Mouse (Mus musculus) heart, adult 18-20 months (tissue): ENCODE measurements around the gene Zfp688. TPM values are rescaled to one million over a fixed set of nuclear protein-coding genes. Genes with fewer than 3 reads are reported as not detected.
"Not testable (repeated sequence)": the region's sequence is repeated elsewhere in the genome, so short reads cannot be mapped to it uniquely, and the experiment has no call there.

Experiments used
- DNase-seq, 2 experiments: peaks; one replicate each; pipeline ENCODE4 v3.0.0; 2021 to 2022; ENCODE audit warnings: mixed read lengths in 1 of 2
- total RNA-seq, 2 experiments: library from RNA; stranded (reverse); gene quantifications; 2 replicates each; pipeline ENCODE4 v1.2.3; 2021

Zfp688 gene
- total RNA-seq, 2 experiments from 2014 or later = 1.7 to 2.4 TPM

- no peak for DNase-seq
Measured at GRCm38 (mm10) chr7:127411418-127411817, 10.4 kb downstream of the Zfp688 start.

GRCm38 (mm10) chr7:127406002-127406987, 15.6 kb downstream of the Zfp688 start, which contains the start of gene Zfp764:
Gene Zfp764, minus strand, starts transcription at chr7:127406822.
- DNase-seq = peak; percentile 91 to 95

GRCm38 (mm10) chr7:127404101-127404500, 17.8 kb downstream of the Zfp688 start:
- DNase-seq = not testable (repeated sequence)

GRCm38 (mm10) chr7:127402980-127403379, 18.9 kb downstream of the Zfp688 start:
- DNase-seq = no peak

GRCm38 (mm10) chr7:127400355-127400754, 21.5 kb downstream of the Zfp688 start:
- DNase-seq = no peak

- no peak for DNase-seq
Measured at GRCm38 (mm10) chr7:127393944-127394333, 27.9 kb downstream of the Zfp688 start.

GRCm38 (mm10) chr7:127393157-127393943, 28.5 kb downstream of the Zfp688 start, which contains the start of gene E430018J23Rik:
Gene E430018J23Rik, minus strand, starts transcription at chr7:127393629.
- peak; percentile 99 for DNase-seq

- DNase-seq = no peak
Measured at GRCm38 (mm10) chr7:127392251-127392824, 29.5 kb downstream of the Zfp688 start.

GRCm38 (mm10) chr7:127391538-127391937, 30.3 kb downstream of the Zfp688 start:
- DNase-seq = no peak

- no peak for DNase-seq
Measured at GRCm38 (mm10) chr7:127390306-127390705, 31.6 kb downstream of the Zfp688 start.

- not testable (repeated sequence) for DNase-seq
Measured at GRCm38 (mm10) chr7:127388201-127388600, 33.7 kb downstream of the Zfp688 start.

GRCm38 (mm10) chr7:127386641-127387392, 35.1 kb downstream of the Zfp688 start, which contains the start of gene 9130019O22Rik:
Gene 9130019O22Rik, minus strand, starts transcription at chr7:127387166.
- peak; percentile 95 to 97 for DNase-seq

GRCm38 (mm10) chr7:127385560-127385959, 36.3 kb downstream of the Zfp688 start:
- not testable (repeated sequence) for DNase-seq

- DNase-seq = no peak
Measured at GRCm38 (mm10) chr7:127378310-127378921, 43.5 kb downstream of the Zfp688 start.

- DNase-seq = peak; percentile 97 to 98
Measured at GRCm38 (mm10) chr7:127375271-127376245, 46.3 kb downstream of the Zfp688 start, which contains the start of gene Zfp747. Gene Zfp747, minus strand, starts transcription at chr7:127376050.

GRCm38 (mm10) chr7:127371870-127372269, 50.0 kb downstream of the Zfp688 start:
- not testable (repeated sequence) for DNase-seq

- DNase-seq = no peak
Measured at GRCm38 (mm10) chr7:127371213-127371612, 50.7 kb downstream of the Zfp688 start.
